Mouse (Mus musculus): Measurements from ENCODE around the gene Tap2. TPM values are rescaled to one million over a fixed set of nuclear protein-coding genes. Genes with fewer than 3 reads are reported as not detected.

Gene Tap2
- polyA plus RNA-seq, 1 experiment from 2014 or later = 0.50 TPM

DNA sequence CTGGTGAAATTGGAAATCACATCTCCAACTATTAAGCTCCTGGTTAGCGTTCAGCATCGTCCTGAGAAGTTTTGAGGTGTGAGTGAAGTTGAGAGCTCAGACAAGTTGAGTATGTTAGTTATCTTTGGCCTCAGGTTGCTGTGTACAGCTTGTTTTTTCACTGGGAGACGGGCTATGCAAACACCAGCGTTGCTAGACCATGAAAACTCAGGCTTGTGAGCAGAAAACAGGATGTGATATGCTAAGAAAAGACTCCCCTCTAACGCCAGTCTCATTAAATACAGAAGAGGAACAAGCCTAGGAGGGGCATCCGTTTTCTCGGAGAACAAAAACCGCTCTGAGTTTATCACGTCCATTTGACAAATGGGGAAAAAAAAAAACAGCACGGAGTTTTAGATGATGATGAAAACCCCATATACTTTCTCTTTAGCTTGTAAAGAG, 36.3 kb downstream of the Tap2 start:
- no peak overlapping the region for H3K27ac ChIP-seq
- H3K9ac ChIP-seq (replicated peaks) = no peak overlapping the region
- no peak for ATAC-seq
- WGBS = 78% methylated on average over 10 of the region's 10 CpGs
- no peaks in the 10 kb centered on the region for H3K27me3 ChIP-seq
- no peaks in the 10 kb centered on the region for H3K36me3 ChIP-seq
- no peak overlapping the region for H3K4me2 ChIP-seq (replicated peaks)
- H3K4me1 ChIP-seq (replicated peaks) = no peaks in the 10 kb centered on the region
- no peaks in the 10 kb centered on the region for H3K9me3 ChIP-seq
- H3K4me3 ChIP-seq (replicated peaks) = no peak overlapping the region

DNA sequence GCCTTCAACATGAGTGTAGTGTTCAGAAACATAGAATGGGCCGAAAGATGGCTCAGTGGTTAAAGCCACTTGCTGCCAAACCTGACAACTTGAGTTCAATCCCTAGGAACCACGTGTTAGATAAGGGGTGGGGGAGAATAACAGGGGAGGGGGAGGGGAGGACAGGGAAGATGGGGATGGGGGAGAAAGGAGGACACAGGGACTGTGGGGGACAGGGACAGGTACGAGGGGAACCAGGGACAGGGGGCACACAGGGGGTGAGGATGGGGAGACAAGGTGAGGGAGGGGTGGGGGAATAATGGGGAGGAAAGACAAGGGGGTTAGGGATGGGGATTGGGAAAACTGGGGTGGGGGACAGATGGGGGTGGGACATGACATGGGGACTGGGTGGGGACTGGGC, 37.0 kb downstream of the Tap2 start:
- H3K27me3 ChIP-seq = no peaks in the 10 kb centered on the region
- H3K4me1 ChIP-seq (replicated peaks) = no peaks in the 10 kb centered on the region
- H3K36me3 ChIP-seq = no peaks in the 10 kb centered on the region
- no peak overlapping the region for H3K9ac ChIP-seq (replicated peaks)
- H3K27ac ChIP-seq = no peak overlapping the region
- H3K4me2 ChIP-seq (replicated peaks) = no peak overlapping the region
- no peak for ATAC-seq
- H3K4me3 ChIP-seq (replicated peaks) = no peak overlapping the region
- no peaks in the 10 kb centered on the region for H3K9me3 ChIP-seq
- WGBS = 69% methylated on average over 3 of the region's 3 CpGs

GRCm38 (mm10) chr17:34240916-34241315, 37.6 kb downstream of the Tap2 start:
- H3K27me3 ChIP-seq = no peaks in the 10 kb centered on the region
- WGBS = 85% methylated on average over 6 of the region's 6 CpGs
- H3K9me3 ChIP-seq = no peaks in the 10 kb centered on the region
- H3K4me2 ChIP-seq (replicated peaks) = no peak overlapping the region
- H3K4me1 ChIP-seq (replicated peaks) = no peaks in the 10 kb centered on the region
- no peak overlapping the region for H3K4me3 ChIP-seq (replicated peaks)
- no peak overlapping the region for H3K9ac ChIP-seq (replicated peaks)
- H3K27ac ChIP-seq = no peak overlapping the region
- H3K36me3 ChIP-seq = no peaks in the 10 kb centered on the region
- no peak for ATAC-seq

- no peak for ATAC-seq
These were observed 41.3 kb downstream of the Tap2 start for GRCm38 (mm10) chr17:34244656-34245055.

DNA sequence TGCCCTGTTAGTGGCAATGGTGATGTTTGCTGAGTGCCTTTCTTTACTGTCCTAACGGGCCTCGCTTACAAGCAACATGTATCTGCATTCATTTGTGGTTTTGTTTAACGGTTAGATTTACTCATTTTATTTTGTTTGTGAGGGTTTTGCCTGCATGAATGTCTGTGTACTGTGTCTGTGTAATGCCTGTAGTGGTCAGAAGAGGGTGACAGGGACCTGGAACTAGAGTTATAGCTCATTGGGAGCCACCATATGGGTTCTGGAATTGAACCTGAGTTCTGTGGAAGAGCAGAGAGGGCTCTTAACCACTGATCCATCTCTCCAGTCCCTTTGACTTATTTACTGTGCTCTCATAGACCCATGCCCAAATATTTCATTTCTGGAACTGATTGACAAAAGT, 43.7 kb downstream of the Tap2 start:
- Histone ChIP-seq H3K36me3 (no peaks in the 10 kb centered on the region), H3K4me1 (replicated peaks) (no peaks in the 10 kb centered on the region), H3K27ac (no peak overlapping the region), H3K9me3 (no peaks in the 10 kb centered on the region), H3K4me3 (replicated peaks) (no peak overlapping the region), H3K27me3 (peaks cover 4% of the 10 kb centered on the region; the same call in 1 of the 2 replicates), H3K4me2 (replicated peaks) (no peak overlapping the region), H3K9ac (replicated peaks) (no peak overlapping the region)
- WGBS = 89% methylated on average over 3 of the region's 3 CpGs
- ATAC-seq = no peak

More at GRCm38 (mm10) chr17:34244656-34245055, 41.3 kb downstream of the Tap2 start:
- Histone ChIP-seq H3K4me3 (replicated peaks) (no peak overlapping the region), H3K27me3 (peaks cover 4% of the 10 kb centered on the region; the same call in 1 of the 2 replicates), H3K9me3 (no peaks in the 10 kb centered on the region), H3K36me3 (no peaks in the 10 kb centered on the region), H3K9ac (replicated peaks) (no peak overlapping the region), H3K4me2 (replicated peaks) (no peak overlapping the region), H3K4me1 (replicated peaks) (no peaks in the 10 kb centered on the region), H3K27ac (no peak overlapping the region)
- 82% methylated on average over 4 of the region's 4 CpGs for WGBS

DNA sequence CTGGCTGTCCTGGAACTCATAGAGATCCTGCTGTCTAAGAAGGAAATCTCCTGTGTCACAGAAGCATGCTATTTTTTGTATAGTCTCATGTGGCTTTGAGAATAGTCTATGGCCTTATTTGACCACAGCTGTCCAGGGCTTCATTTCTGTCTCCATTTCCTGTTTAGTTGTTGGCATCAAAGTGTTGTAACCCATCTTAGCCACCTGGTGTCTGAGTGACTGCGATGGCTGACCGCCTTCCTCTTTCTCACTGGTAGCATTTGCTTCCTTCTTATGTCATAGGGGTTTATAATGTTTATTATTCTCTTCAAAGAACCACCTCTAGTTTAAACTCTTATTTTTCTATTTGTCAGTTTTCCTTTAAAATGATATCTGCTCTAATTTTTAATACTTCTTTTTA, 45.4 kb downstream of the Tap2 start:
- Histone ChIP-seq H3K36me3 (no peaks in the 10 kb centered on the region), H3K27ac (no peak overlapping the region), H3K9me3 (no peaks in the 10 kb centered on the region), H3K9ac (replicated peaks) (no peak overlapping the region), H3K4me3 (replicated peaks) (no peak overlapping the region), H3K4me1 (replicated peaks) (no peaks in the 10 kb centered on the region), H3K27me3 (peaks cover 4% of the 10 kb centered on the region; the same call in 1 of the 2 replicates), H3K4me2 (replicated peaks) (no peak overlapping the region)
- ATAC-seq = no peak
- 62% methylated on average over 2 of the region's 2 CpGs for WGBS

- H3K4me1 ChIP-seq (replicated peaks) = no peaks in the 10 kb centered on the region
- ATAC-seq = no peak
- no peaks in the 10 kb centered on the region for H3K36me3 ChIP-seq
- H3K4me2 ChIP-seq (replicated peaks) = no peak overlapping the region
- WGBS = 40% methylated on average over 3 of the region's 3 CpGs
- H3K27me3 ChIP-seq = peaks cover 4% of the 10 kb centered on the region; the same call in 1 of the 2 replicates
- H3K27ac ChIP-seq = no peak overlapping the region
- no peaks in the 10 kb centered on the region for H3K9me3 ChIP-seq
- no peak overlapping the region for H3K9ac ChIP-seq (replicated peaks)
- H3K4me3 ChIP-seq (replicated peaks) = no peak overlapping the region
These were observed 46.0 kb downstream of the Tap2 start for GRCm38 (mm10) chr17:34249361-34249760.

- H3K4me2 ChIP-seq (replicated peaks) = no peak overlapping the region
- H3K9me3 ChIP-seq = no peaks in the 10 kb centered on the region
- no peak for ATAC-seq
- H3K9ac ChIP-seq (replicated peaks) = no peak overlapping the region
- H3K4me3 ChIP-seq (replicated peaks) = no peak overlapping the region
- peaks cover 4% of the 10 kb centered on the region; the same call in 1 of the 2 replicates for H3K27me3 ChIP-seq
- 14% methylated on average over 4 of the region's 4 CpGs for WGBS
- H3K36me3 ChIP-seq = no peaks in the 10 kb centered on the region
- H3K4me1 ChIP-seq (replicated peaks) = no peaks in the 10 kb centered on the region
- H3K27ac ChIP-seq = no peak overlapping the region
These were observed 46.6 kb downstream of the Tap2 start for GRCm38 (mm10) chr17:34249878-34250277.

DNA sequence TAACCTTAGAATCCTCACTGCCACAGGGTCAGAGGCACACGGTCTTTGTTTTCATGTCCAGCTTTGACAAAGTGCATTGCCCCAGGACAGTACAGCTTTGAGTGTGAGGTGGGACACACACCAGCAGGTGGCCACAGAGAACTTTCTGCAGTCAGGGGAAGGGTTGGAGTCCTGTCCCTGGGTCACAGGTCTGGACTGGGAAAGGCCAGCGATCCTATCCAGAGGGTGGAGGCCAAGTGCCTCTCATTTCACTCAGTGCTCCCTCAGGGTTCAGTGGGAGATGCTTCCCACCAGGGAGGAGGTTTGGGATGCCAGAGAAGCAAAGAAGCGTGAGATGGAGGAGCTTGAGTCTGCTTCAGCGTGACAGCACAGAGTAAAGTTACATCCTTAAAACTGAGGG, 48.3 kb downstream of the Tap2 start:
- Histone ChIP-seq H3K27ac (no peak overlapping the region), H3K9ac (replicated peaks) (no peak overlapping the region), H3K4me2 (replicated peaks) (no peak overlapping the region), H3K9me3 (no peaks in the 10 kb centered on the region), H3K36me3 (no peaks in the 10 kb centered on the region), H3K4me3 (replicated peaks) (no peak overlapping the region), H3K27me3 (peaks cover 4% of the 10 kb centered on the region; the same call in 1 of the 2 replicates), H3K4me1 (replicated peaks) (no peaks in the 10 kb centered on the region)
- ATAC-seq = no peak
- 39% methylated on average over 4 of the region's 4 CpGs for WGBS

GRCm38 (mm10) chr17:34256501-34256900, 53.2 kb downstream of the Tap2 start:
- 0 out of 2 replicates have a peak, but pooled peaks cover 2% of the 10 kb centered on the region for H3K4me1 ChIP-seq (replicated peaks)
- no peaks in the 10 kb centered on the region for H3K36me3 ChIP-seq
- ATAC-seq = no peak
- no peak overlapping the region for H3K4me2 ChIP-seq (replicated peaks)
- H3K27ac ChIP-seq = no peak overlapping the region
- 85% methylated on average over 5 of the region's 5 CpGs for WGBS
- H3K27me3 ChIP-seq = 0 out of 2 replicates have a peak, but pooled peaks cover 9% of the 10 kb centered on the region
- no peaks in the 10 kb centered on the region for H3K9me3 ChIP-seq
- H3K9ac ChIP-seq (replicated peaks) = no peak overlapping the region
- no peak overlapping the region for H3K4me3 ChIP-seq (replicated peaks)

DNA sequence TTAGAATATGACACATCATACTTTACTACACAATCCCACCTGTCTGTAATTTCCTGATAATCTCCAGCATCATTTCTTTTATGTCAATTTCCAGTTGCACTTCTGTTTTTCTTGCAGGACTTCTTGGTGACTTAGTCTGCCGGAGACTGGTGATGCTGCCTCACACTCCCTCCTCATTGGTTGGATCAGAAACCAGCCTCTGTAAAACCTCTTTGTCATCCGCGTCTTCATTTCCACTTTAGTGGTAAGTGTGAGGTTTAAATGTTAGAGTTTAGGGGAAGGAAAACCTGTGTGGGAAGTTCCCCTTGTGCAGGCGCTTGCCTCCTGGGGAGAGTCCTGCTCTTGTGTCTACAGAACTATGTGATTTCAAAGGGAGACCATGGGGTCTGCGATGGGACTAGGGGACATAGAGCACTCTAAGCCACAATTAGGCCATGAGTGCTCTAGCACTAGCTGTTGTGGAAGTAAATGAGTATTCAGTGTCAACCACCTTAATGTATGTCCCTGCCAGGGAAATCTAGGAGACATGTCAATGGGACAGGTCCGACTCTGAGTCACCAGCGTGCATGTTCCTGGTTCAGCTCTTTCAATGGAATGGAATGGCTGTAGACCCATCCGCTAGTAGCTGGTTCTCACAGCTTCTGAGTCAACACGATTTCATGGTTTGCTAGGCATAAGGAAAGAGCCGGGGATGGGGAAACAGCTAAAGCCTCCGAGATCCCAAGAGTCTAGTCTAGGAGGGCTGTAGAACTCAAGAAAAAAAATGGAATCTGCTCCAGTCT, 54.5 kb downstream of the Tap2 start, which contains the start of gene H2-Ab1:
TSS of gene H2-Ab1 (plus strand) at position 96 of the 782 bp plus-strand sequence.
- Histone ChIP-seq H3K4me2 (replicated peaks) (no peak within 1 kb of the TSS), H3K27me3 (peaks cover 9% of the 10 kb centered on the region; the same call in 1 of the 2 replicates), H3K27ac (no peak within 1 kb of the TSS), H3K36me3 (no peaks in the 10 kb centered on the region), H3K4me3 (replicated peaks) (no peak within 1 kb of the TSS), H3K9me3 (no peaks in the 10 kb centered on the region), H3K4me1 (replicated peaks) (0 out of 2 replicates have a peak, but pooled peaks cover 2% of the 10 kb centered on the region), H3K9ac (replicated peaks) (no peak within 1 kb of the TSS)
- no peak for ATAC-seq
- 72% methylated on average over 11 of the region's 11 CpGs for WGBS

GRCm38 (mm10) chr17:34260551-34260950, 57.2 kb downstream of the Tap2 start:
- Histone ChIP-seq H3K4me2 (replicated peaks) (no peak overlapping the region), H3K27me3 (peaks cover 34% of the 10 kb centered on the region), H3K4me1 (replicated peaks) (peaks cover 24% of the 10 kb centered on the region), H3K27ac (no peak overlapping the region), H3K4me3 (replicated peaks) (no peak overlapping the region), H3K9ac (replicated peaks) (no peak overlapping the region), H3K9me3 (no peaks in the 10 kb centered on the region), H3K36me3 (no peaks in the 10 kb centered on the region)
- WGBS = 84% methylated on average over 5 of the region's 5 CpGs
- no peak for ATAC-seq

Measured in midbrain, embryonic 13.5 days (tissue).